Mouse (Mus musculus): ENCODE results near the gene Susd3.

Susd3 gene

DNA sequence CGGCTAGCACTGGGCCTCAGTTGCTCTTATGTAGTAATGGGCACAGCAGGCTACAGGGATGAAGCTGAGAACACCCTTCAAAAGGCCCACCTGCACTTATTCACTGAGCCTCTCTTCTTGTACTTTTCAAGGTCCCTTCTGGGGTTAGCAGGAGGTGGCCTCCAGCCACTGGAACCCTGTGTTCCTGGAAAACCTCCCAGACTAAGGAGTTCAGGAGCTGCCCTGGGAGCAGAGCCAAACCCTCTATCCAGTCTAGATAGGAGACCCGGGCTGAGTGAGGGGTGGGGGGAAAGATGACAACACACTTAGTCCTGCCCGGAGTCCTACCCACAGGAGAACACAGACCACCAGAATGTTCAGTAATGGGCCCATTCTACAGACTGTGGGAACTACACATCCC is 2.5 kb downstream of the Susd3 start:
- DNase-seq (ENCODE audit: low spot score): no peak

DNA sequence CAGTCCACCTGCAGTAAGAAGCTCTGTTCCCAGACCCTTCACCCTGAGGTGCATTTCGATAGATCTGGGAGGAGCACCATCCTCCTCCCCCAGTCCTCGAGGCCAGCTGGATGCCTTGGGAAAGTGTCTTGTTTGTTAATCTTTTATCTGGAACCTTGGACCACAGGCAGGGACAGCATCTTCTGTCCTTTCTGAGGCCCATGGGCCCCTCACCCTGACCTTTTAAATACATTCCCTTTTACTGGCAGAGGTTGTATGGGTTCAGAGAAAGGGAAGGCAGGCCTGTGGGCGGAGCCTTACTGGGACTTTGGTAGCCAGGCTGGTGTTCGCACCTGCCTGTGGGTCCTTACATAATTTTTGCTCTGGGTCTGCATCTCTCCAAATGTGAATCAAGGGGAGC is 3.3 kb downstream of the Susd3 start:
- no peak for DNase-seq (ENCODE audit: low spot score)

DNA sequence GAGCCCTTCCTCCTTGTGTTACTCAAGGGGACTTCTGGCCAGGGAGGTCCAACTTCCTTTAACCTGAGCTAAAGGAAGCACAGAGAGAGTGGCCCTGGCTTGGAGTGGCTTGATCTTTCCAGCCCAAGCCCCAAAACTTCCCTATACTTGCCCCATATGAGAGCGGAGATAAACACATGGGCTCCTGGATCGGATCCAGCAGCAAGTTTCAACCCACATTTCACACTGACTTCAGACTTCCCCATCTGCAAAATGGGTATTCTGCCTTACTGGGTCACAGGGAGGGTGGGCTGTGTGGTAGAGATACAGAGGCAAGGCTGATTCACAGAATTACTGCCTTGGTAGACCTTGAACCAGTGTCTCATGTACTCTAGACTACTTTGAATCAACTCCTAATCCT is 5.0 kb downstream of the Susd3 start:
- DNase-seq (ENCODE audit: low spot score): no peak

DNA sequence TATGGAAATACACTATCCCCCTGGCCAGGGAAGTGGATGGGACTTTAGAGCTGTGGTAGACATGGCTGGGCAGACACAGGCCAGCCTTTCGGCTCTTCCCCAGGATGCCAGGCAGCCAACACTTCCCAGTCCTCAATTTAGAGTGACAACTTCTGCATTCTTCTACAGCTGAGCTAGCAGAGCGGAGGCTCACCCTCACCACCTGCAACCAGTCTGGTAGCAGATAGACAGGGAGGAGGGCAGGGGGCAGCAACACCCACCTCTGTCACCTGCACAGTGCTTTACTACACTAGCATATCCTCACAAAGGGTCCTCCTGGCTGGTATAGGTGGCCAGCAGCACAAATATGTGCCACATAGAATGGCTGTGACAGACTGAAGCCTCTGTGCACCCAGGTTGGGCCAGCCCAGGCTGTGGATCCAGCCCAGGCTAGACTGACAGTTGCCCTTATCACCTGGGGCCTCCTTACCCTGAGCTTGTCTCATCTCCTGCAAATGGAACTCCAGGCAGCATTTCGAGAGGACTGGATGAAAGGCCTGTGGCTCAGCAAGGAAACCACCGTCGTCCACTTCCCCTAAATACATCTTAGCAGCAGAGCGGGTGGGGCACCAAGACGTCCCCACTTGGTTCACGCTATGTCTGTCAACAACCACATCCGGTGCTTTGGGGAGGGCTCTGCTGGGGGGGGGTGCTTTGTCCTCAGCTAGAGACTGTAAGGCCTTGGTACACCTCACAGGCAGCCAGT is 6.0 kb downstream of the Susd3 start:
- no peak for DNase-seq (ENCODE audit: low spot score)

DNA sequence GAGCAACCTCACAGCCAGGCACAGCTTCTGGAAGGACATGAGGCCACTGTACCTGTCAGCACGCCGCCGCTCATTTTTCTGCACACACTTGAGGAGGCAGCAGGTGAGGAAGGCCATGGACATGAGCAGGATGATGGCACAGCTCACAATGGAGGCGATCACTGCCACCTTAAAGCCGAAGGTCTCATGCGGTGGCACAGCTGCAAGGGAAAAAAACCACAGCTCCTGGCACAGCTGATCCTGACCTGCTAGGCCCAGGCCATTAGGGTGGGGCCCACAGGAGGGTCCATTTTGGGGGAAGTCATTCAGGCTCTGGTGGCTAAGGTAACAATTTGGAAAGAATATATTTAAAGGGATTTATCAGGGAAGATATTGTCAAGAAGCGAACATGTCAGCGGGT is 9.8 kb downstream of the Susd3 start:
- no peak for DNase-seq (ENCODE audit: low spot score)

DNA sequence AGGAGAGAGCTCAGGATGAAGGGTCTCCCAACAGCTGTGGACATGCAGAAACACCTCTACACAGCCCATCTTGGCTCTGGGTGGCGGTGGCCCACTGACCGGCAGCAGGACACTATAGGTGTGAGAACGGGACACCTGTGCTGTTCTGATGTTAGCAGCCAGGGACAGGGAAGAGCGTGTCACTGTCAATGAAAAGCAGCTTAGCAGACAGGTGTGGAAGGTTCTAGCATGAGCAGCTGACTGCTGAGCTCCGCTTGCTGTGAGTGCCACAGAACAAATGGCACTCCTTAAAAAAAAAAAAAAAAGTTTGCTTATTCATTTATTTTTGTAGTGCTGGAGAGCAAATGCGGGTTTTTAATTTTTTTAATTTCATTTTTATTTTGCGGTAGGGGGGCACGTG is 10.9 kb downstream of the Susd3 start:
- DNase-seq (ENCODE audit: low spot score): no peak

DNA sequence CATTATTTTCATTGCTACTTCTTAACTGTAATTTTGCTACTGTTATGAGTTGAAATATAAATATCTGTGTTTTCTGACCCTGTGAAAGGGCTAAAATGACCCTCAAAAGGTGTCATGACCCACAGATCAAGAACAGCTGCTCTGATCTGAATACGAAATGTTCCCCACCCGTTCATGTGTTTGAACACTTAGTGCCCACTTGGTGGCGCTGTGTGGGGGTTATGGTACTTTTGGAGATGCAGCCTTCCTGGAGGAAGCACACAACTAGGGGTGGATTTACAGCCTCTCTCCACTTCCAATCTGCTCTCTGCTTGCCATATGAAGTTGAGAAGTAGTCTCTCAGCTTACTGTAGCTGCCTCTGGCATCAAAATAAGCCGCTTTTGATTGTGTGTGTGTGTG is 13.8 kb downstream of the Susd3 start:
- no peak for DNase-seq (ENCODE audit: low spot score)

DNA sequence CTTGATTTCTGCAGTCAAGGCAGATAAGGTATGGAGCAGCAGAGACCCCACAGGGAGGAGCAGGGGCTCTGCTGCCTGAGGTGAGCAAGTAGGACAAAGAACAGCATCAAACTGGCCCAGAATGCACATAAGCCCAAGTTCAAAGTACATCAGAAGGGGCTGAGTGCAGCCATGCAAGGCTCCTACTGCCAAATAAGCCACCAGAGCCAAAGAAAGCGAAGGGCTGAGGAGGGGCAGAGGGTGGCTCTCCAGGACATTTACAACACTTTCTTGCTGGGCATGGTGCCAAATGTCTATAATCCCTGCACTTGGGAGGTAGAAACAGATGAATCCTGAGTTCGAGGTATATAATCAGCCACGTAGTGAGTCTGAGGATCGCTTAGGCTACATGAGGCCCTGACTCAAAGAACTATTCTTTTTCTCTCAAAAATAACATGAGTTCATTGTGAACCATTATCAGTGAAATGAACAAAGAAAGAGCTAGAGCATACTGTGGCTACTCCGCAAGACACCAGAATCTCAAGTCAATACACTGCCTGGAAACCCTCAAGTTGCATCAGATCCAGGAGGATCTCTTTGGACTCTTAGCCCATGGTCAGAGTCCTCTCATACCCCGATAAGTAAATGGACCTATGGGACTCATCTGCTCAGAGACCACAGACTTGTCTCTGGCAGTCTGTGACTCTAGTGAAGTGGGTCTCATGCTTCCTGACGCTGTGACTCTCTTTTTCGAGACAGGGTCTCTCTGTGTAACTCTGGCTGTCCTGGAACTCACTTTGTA is 14.5 kb downstream of the Susd3 start:
- DNase-seq (ENCODE audit: low spot score): no peak

DNA sequence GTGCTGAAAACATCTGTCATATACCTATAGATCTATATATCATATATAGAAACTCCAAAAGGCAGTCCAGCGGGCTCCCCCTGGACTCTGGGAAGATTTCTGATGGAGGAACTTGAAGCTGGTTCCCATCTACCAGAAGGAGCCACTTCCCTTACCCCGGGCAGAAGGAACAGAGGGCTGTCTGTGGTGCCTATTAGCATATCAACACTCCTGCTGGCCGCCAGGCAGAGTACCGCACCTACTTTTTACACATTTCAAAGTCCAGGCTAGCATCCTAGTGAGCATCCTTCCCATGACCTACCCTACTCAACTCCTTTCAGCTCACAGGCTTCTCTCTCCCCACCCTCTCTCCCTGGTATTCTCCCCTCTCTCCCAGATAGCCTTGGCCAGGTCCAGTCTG is 22.9 kb downstream of the Susd3 start:
- DNase-seq (ENCODE audit: low spot score): no peak

DNA sequence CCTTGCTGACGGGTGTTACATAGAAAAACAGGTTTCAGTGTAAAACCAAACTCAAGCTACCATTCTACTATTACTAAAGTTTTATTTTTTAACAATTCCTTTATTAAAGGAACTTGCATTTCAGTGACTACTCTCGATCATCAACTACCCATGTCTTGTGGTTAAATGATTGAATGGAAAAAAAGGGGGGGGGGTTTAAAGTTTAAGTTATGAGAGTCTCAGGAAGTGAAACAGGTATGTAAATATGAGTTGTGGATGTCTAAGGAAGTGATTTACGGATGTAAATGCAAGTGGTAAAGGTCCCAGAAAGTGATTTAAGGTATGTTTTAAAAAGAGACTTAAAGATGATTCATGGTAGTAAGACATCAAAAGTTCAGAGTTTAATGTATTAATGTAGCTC is 23.3 kb downstream of the Susd3 start:
- no peak for DNase-seq (ENCODE audit: low spot score)

DNA sequence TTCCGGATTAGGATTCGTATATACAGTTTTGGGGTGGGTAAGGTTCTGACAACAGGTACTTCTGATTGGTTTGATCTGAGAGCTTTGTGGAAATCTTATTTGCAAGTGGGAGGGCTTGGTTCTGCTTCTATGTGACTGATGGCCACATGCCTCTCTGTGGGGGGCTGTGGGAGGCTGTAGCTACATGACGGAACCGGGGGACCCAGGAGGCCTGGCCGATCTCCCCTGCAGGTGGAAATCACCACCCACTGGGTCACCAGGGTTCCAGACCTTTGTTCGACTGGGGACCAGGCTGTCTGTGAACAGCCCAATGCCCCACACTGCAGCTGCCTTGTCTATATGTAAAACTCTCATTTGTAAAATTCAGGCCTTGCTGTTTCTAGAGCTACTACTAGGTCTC is 23.8 kb downstream of the Susd3 start:
- DNase-seq (ENCODE audit: low spot score): no peak

DNA sequence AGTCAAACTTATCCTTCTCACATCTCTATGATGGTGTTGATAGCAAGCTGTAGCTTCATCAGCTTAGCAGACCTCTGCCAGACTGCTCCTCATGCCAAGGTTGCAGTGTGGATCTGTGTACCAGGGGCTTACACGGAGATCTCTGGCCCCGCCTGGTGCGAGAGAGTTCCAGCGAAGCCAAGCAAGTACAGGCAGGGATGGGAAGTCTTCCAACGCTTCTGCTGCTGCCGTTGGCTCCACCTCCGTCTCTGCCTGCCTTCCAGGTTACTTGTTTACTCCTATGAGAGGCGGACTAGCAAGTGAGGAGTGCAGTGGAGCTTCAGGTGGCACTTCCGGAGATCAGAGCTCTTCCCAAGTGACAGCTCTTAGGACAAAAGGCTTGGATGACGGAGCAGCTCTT is 24.2 kb downstream of the Susd3 start:
- no peak for DNase-seq (ENCODE audit: low spot score)

DNA sequence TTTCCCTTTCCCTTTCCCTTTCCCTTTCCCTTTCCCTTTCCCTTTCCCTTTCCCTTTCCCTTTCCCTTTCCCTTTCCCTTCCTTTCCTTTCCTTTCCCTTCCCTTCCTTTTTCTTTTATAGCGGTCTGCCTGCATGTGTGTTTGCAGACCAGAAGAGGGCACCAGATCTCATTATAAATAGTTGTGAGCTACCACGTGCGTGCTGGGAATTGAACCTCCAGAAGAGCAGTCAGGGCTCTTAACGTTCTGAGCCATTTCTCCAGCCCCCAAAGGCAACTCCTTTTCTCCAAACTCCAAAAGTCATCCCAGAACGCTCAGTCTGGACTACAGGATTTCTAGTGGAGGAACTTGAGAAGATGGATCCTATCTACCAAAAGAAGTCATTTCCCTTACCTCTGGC is 27.6 kb downstream of the Susd3 start:
- no peak for DNase-seq (ENCODE audit: low spot score)

DNA sequence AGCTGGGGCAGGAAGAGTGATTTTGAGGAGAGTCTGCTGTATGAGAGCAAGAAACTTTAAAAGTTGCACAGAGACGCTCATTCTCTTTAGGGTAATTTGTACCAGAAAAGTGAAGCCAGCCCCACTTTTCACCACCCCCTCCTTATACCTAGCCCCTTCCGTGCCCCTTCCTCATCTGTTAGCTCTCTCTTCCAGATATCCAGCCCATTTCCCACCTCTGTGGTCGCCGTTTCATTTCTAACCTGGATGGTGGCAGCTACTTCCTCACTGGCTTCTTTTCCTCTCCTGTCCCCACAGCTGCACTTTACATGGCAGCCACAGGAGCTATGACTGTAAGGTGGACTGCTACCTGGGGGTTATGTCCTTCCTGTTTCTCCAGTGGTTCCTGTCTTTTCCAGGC is 29.1 kb downstream of the Susd3 start:
- DNase-seq (ENCODE audit: low spot score): no peak

DNA sequence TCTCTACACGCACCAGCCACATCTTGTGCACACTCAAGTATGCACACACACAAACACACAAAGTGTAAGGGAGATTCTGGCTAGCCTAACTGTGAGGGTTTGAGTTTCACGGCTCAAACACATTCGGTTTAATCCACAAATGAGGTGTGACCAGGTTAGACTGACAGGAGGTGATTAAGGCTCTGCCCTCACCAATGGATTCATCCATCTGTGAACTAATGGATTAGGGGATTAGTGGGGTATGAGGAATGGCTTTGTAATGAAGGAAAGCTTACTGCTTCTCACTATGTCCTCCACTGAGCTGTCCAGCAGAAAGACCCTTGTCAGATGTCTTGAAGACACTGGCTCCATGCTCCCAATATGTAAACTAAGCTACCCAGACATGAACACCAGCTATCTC is 29.9 kb downstream of the Susd3 start:
- no peak for DNase-seq (ENCODE audit: low spot score)

DNA sequence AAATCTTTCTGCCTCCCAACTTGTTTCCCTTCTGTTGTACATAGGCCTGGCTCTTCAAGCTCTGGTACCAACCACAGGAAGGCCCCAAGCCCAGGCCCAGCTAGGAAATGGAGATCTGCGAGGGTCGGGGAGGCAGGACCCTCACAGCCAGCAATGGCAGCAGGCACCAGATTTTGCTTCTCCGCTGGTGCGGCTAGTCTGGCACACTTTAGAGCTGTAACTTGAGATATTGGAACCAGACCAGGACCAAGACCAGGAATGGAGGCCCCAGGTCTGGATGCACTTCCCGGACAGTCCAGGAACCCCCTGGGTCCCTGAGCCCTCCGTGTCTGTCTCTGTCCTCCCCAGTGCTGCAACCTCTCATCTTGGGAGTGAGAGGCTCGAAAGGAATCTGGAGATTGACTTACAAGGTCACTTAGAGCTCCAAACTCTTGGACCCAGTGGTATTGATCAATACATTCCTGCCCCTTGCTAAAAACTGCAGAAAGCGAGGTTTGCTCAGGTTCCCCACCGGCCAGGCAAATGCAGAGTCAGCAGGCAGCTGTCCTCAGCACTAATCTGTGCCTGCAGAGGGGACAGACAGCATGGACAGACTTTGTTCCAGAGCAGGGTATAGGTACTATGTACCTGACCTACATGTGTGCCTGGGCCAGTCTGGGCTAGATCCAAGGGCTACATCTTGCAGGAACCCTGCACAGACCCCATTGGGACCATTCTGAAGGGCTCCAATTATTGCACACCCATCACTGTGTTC is 31.5 kb downstream of the Susd3 start:
- no peak for DNase-seq (ENCODE audit: low spot score)

DNA sequence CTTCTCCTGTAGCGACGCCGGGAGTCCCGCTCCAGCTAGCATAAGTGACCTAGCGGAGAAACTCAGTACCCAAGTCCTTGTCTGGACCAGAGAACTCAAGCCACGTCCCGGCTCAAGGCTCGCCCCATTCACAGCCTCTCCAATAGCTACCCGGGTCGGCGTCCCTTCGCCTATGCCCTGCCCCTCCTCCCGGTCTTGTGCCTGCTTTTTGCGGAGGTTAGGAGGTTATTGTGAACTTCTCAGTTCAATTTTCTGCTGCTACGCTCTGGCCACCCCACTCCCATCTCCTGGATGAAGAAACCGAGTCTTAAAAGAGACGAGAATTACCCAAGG is 32.3 kb downstream of the Susd3 start:
- DNase-seq (ENCODE audit: low spot score): no peak

DNA sequence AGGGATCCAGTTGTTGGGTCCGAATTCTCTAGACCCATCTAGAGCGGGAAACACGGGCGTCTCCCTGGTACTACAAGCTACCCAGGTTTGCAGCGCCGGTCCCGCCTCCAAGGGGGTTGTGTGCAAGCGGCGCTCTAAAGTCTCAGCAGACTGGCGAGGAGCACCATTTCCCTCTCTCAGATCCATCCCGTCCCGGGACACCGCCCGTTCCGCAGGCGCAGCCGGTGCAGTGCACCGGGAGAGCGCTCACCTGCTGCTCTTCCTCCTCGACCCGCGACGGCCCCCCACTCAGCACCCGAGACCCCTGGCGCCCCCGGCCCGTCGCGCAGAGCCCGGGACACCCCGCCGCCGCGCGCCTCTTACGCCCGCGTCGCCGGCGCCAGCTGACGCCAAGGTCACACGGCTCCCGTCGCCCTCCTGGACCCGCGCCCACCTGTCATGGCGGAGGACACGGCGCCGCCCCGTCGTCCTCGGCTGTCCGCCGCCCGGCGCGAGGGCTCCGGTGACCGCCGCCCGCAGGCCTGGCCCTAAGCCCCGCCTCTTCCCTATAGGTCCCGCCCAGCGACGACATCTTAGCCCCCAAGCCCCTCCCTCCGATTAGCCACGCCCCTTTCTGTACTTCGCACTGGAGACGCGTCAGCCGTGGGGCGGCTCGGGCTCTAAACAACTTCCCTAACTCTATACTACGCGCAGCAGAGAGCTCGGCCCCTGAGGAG is 32.8 kb downstream of the Susd3 start, which contains the start of gene Card19:
TSS of gene Card19 (minus strand) at position 534 of the 716 bp plus-strand sequence.
- DNase-seq (ENCODE audit: low spot score): peak; percentile 85

DNA sequence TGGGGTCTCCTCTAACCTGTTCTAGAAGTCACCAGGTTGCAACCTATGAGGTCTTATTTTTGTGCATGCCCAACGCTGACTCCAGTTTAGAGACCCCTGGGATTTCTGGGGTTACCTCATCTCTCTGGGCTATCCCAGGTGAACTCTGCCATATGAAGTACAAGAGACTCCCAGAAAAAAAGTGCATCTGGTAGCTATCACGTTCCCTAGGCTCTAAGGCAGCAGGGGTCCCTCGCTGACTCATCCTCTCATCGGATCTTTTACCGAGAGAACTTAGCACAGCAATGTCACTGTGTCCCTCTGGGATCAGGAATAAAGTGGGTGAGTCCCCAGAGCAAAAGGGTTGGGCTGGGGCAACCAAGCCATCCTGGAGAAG is 33.4 kb downstream of the Susd3 start:
- no peak for DNase-seq (ENCODE audit: low spot score)

DNA sequence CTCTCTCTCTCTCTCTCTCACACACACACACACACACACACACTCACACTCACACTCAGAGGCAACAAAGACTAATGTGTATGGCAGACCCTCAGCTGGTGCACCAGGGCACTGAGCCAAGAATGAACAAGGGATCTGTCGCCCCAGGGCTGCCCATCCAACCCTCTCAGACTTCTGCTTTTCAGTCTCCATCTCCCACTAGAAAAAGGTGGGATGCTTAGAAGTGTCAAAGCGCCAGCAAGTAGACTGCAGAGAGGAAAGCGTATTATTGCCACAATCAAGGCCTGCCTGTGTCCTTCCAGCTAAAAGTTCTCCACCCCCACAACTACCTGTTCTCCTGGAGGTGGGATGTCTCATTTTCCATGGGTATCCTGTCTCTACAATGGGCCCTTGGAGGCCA is 34.1 kb downstream of the Susd3 start:
- no peak for DNase-seq (ENCODE audit: low spot score)

DNA sequence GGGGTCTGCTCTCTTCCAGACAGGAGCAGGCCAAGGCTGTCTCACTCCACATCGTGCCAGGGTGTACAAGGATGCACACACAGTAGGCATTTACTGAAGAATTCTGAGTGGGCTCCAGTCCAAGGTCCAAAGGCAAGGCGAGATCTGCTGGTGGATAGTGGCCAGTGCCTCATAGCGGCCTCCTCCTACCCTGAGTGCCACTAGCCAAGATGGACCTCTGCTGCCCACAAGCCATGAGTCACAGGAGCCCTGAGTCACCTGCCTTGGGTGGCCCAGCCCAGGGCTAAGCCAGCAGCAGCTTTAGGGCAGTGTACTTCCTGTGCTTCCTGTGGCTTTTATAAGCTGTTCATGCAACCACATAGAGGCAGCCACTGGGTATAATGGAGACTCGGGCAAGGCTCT is 35.0 kb downstream of the Susd3 start:
- no peak for DNase-seq (ENCODE audit: low spot score)

DNA sequence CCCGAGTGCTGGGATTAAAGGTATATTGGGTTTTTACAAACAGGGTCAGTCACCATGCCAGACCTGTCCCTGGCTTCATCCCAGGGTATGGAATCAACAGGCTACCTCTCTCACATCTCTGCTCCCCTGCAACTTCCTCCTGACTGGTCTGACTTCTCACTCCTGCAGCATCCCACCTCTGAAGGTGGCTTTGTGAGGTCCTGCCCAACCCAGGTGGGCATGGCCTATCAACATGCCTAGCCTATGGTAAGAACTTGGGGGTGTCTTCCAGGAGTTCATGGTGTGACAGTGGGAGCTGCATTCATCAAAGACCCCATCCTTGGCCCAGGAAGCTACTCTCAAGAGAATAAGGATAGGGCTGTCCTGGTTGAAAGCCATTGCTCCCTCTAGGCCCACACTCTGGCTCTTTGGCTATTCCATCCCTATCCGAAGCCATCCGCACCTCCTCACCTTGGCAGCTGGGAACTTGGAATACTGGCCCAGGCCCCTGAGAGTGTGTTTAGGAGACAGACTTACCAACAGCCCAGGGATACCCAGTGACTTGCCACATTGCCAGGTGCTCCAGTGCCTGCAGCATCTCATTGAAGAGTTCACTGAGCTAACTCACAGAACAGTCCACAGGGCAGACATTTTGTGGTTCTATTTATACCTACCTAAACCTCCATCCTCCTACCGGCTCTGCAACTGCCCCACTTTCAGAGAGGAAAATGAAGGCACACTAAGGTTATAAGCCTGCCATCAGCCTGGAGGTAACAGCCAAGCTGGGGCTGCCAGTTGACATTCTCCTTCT is 35.6 kb downstream of the Susd3 start:
- no peak for DNase-seq (ENCODE audit: low spot score)
